28 mouse cellular contexts compared by ENCODE assay signal in the genomic region with DNA sequence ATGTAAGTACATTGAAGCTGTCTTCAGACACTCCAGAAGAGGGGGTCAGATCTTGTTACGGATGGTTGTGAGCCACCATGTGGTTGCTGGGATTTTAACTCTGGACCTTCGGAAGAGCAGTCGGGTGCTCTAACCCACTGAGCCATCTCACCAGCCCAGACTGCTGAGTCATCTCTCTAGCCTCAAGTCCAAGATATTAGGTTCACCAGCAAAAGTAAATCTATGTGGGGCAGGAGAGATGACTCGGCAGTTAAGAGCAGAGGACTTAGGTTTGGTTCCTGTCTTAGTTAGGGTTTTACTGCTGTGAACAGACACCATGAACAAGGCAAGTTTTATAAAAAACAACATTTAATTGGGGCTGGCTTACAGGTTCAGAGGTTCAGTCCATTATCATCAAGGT. TPM values are rescaled to one million over a fixed set of nuclear protein-coding genes. Genes with fewer than 3 reads are reported as not detected.
"Had no signal": no experiment of that assay in that cellular context is flagged by ENCODE, and none has a peak within 500 bp of the region (broad histone marks: within the 10 kb centered on the region; RNA-seq: fewer than 3 reads in every experiment).

No protein-coding gene starts in this region.

RNA-seq across cellular contexts. Expression of a gene that starts 36.5 kb away (rescaled TPM):
- total RNA-seq: gastrocnemius, adult 18-20 months; gastrocnemius, adult 8-10 months; gastrocnemius, postnatal 14 days; gastrocnemius, postnatal 36 days; heart, postnatal 14 days; heart, postnatal 36 days; hindbrain, postnatal 0 days; layer of hippocampus, adult 18-20 months; layer of hippocampus, adult 8-10 months; layer of hippocampus, postnatal 14 days; layer of hippocampus, postnatal 36 days; left cerebral cortex, adult 18-20 months; left cerebral cortex, adult 8-10 months; left cerebral cortex, postnatal 10 days; left cerebral cortex, postnatal 25 days; left cerebral cortex, postnatal 4 days had no signal
- polyA plus RNA-seq: heart, embryonic 11.5 days; heart, embryonic 13.5 days; heart, embryonic 15.5 days; heart, postnatal 0 days; hindbrain, embryonic 11.5 days; hindbrain, embryonic 13.5 days; hindbrain, embryonic 15.5 days; hindbrain, postnatal 0 days; kidney, embryonic 15.5 days; kidney, postnatal 0 days; limb, embryonic 11.5 days; limb, embryonic 13.5 days; limb, embryonic 15.5 days had no signal
